Mouse (Mus musculus) heart, postnatal 36 days (tissue): ENCODE measurements around the gene Sirt5. TPM values are rescaled to one million over a fixed set of nuclear protein-coding genes. Genes with fewer than 3 reads are reported as not detected.

Experiments used
- DNase-seq, 2 experiments: peaks; one replicate each; pipeline ENCODE4 v3.0.0; 2021 to 2022
- intact Hi-C: fragments of 180-260 bp; cut with DNase I; formaldehyde crosslinking; loops from one replicate; pipeline ENCODE4 v1.15.1; 2025
- total RNA-seq, 2 experiments: library from RNA; stranded (reverse); gene quantifications; 2 replicates each; pipeline ENCODE4 v1.2.3; 2021

Sirt5 gene
- total RNA-seq: 10 to 100 TPM; 50.5 to 56.0 TPM

GRCm38 (mm10) chr13:43364985-43365824 lies at the start of gene Sirt5:
Gene Sirt5 (plus strand): TSS chr13:43365496.
- intact Hi-C loops: loop anchor here (2.0 kb wide), 1 partner anchor 58 kb away; no protein-coding TSS in a partner anchor

DNA sequence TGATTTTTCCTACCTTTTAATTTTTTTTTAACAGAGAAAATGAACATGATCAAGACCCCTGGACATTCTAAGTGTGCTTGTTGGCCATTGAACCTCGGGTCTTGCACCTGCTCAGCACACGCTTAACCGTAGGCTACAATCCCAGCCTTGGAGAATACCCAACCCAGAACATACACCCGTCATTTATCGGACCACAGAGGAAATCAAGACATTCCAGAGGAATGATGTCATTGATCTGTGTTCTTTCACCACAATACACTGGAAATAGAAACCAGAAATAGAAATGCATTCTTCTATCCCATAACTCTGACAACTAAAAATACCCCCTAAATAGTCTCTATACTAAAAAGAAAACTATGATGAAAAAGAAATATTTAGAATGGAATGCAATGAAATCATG lies 47.9 kb upstream of the Sirt5 start:
- intact Hi-C loops: no loop called here
- DNase-seq: no peak

More at GRCm38 (mm10) chr13:43364985-43365824, at the start of gene Sirt5:
- peak; percentile 92 to 93 for DNase-seq

GRCm38 (mm10) chr13:43319396-43319795 lies 45.9 kb upstream of the Sirt5 start:
- intact Hi-C loops: no loop called here
- DNase-seq: no peak

- DNase-seq: no peak
- intact Hi-C loops: loop anchor here (2.0 to 5.0 kb wide), 2 partner anchors 119 to 139 kb away; no protein-coding TSS in a partner anchor
These were observed 43.8 kb upstream of the Sirt5 start for GRCm38 (mm10) chr13:43321492-43321891.

GRCm38 (mm10) chr13:43325427-43325826 lies 39.9 kb upstream of the Sirt5 start:
- DNase-seq: no peak
- intact Hi-C loops: no loop called here

- intact Hi-C loops: no loop called here
- DNase-seq: no peak
These were observed 33.4 kb upstream of the Sirt5 start for GRCm38 (mm10) chr13:43331721-43332444.

- intact Hi-C loops: no loop called here
- DNase-seq: peak in 1 of 2 experiments; percentile 29
These were observed 32.7 kb upstream of the Sirt5 start for GRCm38 (mm10) chr13:43332591-43332990.

GRCm38 (mm10) chr13:43336425-43337221 lies 28.7 kb upstream of the Sirt5 start:
- no peak for DNase-seq

DNA sequence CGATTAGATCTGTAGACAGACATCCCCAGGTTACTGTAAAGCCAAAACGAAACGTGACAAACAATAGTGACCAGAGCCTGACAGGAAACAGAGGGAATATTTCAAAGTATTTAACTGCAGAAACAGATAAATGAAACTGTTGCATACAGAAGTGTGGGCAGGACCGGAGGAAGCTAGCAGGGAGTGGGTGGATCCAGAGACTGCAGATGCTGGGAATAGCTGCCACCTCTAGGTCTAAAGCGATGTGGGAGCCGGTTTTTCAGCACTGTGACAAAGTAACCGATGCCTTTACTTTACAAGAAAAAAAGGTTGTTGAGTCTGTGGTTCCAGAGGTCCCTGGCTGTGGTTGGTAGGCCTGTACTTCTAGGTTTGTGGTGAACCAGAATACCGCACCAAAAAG lies 27.3 kb upstream of the Sirt5 start:
- intact Hi-C loops: no loop called here
- DNase-seq: no peak

More at GRCm38 (mm10) chr13:43336425-43337221, 28.7 kb upstream of the Sirt5 start:
- intact Hi-C loops: no loop called here

DNA sequence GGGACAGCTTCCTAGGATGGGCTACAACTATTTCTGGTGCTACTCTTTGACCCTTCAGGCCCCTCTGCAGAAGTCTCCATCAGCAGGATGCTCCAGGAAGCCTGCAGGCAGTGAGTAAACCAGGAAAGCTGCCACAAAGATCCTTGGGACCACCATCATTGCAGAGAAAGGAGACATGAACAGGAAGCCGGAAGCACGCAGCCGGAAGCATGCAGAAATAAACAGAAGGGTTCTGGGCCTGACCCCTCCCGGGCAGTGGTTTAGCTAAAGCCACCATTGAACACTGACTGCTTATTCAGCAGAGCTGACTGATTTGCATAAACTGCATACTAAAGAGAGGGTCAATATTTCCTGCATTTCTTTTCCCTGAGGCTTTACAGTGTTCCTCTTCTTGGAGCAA lies 26.7 kb upstream of the Sirt5 start:
- intact Hi-C loops: no loop called here
- no peak for DNase-seq

DNA sequence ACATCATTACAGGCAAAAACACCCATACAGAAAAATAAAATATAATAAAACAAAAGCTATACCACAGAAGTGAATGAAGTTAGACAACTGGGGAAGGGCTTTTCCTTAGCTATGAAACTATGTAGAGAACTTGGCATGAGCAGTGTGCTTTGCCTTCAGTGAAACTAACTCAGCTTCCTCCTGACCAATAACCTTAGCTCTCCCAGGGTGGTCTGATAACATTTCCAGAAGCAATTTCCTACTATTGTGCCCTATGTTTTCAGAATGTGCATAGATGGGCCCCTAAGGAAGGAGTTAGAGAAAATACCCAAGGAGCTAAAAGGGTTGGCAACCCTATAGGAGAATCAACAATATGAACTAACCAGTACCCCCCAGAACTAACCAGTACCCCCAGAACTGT lies 18.5 kb upstream of the Sirt5 start:
- intact Hi-C loops: no loop called here
- DNase-seq: no peak

- no peak for DNase-seq
- intact Hi-C loops: no loop called here
These were observed 15.9 kb upstream of the Sirt5 start for GRCm38 (mm10) chr13:43349376-43349775.

- intact Hi-C loops: no loop called here
- no peak for DNase-seq
These were observed 14.7 kb upstream of the Sirt5 start for GRCm38 (mm10) chr13:43350489-43351169.

GRCm38 (mm10) chr13:43353356-43353755 lies 11.9 kb upstream of the Sirt5 start:
- intact Hi-C loops: no loop called here
- no peak for DNase-seq

DNA sequence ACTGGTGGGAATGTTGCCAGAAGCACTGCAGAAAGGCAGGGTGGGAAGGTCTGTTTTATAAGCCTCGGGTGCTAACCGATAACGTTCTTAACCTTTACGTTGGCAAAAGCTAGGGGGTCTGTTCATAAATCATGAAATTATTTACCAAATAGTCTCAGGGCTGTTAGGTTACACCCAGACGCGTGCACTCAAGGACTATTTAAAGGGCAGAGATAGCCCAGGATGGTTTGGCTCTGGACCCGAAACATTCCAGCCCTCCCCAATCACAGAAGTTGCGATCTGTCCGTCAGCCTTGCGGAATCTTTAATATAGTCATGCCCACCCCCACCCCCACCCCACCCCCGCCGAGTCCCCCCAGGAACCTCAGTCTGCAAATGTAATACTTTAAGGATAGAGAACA lies 10.9 kb upstream of the Sirt5 start:
- intact Hi-C loops: no loop called here
- no peak for DNase-seq

- no peak for DNase-seq
- intact Hi-C loops: no loop called here
These were observed 8.8 kb upstream of the Sirt5 start for GRCm38 (mm10) chr13:43356346-43357125.

GRCm38 (mm10) chr13:43360534-43360933 lies 4.8 kb upstream of the Sirt5 start:
- no peak for DNase-seq
- intact Hi-C loops: no loop called here

- DNase-seq: no peak
- intact Hi-C loops: no loop called here
These were observed 2.9 kb upstream of the Sirt5 start for GRCm38 (mm10) chr13:43362353-43362752.

DNA sequence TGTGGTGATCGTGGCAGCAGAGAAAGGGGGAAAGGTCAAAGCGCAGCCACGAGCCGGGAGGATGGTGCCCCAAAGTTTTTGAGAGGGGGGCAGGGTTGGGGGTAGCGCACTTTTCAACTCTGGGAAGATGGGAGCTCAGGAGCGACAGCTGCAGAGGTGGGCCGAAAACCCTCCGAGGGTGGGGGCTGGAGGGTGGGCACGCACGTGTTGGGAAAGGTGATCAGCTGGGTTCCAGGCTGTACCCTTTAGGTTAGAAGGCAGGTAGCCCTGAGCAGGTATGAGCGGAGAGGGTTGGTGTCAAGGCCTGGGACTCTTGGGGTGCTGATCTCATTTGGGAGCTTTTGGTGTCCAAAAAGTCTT lies 509 bp downstream of the Sirt5 start:
- DNase-seq: peak; percentile 7 to 12
- intact Hi-C loops: loop anchor here (2.0 kb wide), 1 partner anchor 59 kb away; no protein-coding TSS in a partner anchor

GRCm38 (mm10) chr13:43370063-43370462 lies 4.8 kb downstream of the Sirt5 start:
- intact Hi-C loops: no loop called here
- no peak for DNase-seq
